Mouse (Mus musculus) layer of hippocampus, postnatal 10 days (tissue): ENCODE results near the gene Gcnt1. TPM values are rescaled to one million over a fixed set of nuclear protein-coding genes. Genes with fewer than 3 reads are reported as not detected.

Experiments used
- DNase-seq, 2 experiments: peaks; one replicate each; pipeline ENCODE4 v3.0.0; 2021; ENCODE audit warnings: low spot score in 2 of 2
- total RNA-seq, 2 experiments: library from RNA; stranded (reverse); gene quantifications; 2 replicates each; pipeline ENCODE4 v1.2.3; 2021

Gene Gcnt1
- total RNA-seq, 2 experiments from 2014 or later, result 1.8 to 2.2 TPM

DNA sequence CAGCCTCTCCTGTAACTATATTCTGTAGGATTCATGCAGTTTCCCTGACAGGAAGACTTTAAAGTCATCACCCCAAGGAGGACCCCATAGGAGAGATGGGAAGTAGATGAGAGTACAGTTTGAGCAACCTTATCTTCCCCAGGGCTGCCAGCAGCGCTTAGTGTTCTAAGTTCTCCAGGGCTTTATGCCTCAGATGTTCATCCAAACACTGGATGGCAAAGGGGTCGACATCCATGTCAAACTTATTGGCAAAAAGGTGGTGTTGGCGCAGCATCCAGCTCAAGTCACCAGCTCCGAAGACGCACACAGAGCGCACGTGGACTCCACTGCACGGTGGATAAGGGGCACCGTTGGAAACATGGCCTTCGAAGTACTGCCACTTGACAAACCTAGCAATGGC, 43.7 kb downstream of the Gcnt1 start:
- no peak for DNase-seq

DNA sequence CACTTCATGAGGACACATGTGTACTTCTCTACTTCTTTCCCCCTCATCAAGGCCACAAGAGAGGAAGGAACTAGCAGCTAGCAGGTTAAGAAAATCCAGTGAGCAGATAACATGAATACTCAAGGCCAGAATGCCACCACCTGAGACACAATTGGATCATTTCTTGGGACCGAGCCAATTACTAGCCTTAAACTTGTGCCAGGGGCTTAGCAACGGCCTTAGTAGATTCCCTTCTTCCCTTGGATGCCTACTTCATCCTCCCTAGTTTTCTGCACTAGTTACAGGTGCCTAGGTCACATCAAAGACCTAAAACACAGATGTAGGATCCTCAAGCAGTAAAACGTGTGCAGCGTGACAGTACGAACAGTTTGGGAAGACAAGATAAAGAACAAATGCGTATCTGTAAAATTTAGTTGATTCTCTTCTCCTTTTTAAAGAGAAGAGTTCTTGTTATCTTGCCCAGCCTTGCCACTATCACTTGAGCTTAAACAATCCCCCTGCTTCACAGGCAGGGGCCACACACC, 44.7 kb downstream of the Gcnt1 start:
- no peak for DNase-seq

DNA sequence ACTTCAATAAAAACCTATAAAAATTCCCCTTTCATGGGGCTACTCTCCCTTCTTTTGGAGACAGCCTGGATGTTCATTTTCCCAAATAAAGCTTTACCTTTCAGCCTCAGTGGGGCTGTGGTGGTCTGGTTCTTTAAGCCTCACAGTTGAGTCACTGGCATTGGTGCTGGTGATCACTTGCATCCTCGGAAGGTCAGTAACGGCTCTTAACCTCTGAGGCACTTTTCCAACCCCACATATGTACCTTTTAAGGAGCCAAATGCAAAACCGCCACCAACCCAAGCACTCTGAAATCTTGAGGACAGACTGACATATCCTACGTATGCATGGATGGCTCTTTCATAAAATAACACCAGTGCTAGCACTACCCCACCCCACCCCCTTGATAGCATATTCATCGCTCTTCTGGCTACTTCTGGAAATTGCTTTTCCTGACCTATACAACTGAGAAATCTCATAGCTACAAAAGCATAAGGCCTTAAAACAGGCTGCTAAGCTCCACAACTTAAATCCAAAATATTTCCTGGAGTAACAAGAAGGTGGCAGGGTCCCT, 48.9 kb downstream of the Gcnt1 start:
- no peak for DNase-seq

DNA sequence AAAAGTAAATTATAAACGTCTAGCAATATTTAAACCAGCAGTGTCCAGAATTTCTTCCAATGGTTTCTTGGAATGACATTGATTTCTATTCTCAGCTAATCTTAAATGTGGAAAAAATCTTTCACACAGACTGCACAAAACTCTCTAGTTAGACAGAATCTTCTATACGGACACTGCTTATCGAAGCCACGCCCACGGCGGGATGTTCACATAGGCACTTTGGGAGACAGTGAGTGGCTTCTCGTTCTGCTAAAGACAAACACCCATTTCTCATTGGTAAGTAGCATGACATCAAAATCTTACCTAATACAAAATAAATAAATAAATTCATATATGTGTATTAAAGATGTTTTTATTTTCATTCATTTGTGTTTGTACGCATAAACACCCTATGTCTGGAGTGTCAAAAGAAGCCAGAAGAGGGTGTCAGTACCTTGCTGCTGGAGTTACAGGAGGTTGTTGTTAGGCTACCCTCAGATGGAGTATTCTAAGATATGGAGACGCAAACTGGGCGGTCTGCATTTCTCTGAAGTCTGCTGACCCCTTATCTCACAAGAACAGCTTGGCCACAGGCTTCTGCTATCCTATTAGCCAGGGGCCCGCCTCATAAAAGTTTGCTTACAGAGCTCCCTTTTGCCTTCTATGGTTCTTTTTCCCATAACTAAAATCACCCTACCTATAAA, 49.5 kb downstream of the Gcnt1 start:
- no peak for DNase-seq

DNA sequence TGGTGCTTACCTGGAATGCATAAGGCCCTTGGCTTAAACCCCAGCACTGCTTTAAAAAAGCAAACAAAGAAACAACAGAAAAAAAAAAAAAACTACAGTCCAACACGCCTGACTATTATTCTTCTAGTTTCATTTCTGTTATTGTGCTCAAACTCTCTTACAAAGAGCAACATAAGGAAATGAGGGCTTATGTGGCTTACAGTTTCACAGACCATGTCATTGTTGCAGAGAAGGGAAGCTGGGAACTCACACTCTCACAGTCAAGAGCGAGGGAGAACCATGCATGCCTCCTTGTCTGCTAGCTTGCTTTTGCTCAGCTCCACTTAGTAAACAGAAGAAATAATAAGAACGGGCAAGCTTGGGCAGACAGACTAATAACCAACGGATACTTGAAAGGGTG, 52.9 kb downstream of the Gcnt1 start:
- DNase-seq, result no peak

DNA sequence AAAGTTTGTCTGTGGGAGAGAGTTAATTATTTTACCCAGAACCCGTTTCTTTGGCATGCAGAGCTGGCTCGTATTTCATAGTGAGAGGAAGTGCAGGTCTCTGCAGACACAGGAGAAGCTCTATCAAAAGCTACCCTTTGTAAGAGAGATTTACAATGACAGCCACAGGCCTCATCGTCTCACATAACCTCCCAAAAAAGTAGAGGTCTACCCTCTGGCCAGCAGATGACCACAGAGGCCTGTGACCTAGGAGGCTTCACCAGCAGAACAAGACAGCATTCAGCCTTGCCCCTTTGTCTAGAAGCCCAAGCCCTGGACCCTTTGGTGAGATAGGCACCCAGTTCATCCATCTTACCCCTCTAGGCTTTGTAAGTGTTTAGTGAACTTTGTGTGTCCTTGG, 53.9 kb downstream of the Gcnt1 start:
- DNase-seq, result no peak

DNA sequence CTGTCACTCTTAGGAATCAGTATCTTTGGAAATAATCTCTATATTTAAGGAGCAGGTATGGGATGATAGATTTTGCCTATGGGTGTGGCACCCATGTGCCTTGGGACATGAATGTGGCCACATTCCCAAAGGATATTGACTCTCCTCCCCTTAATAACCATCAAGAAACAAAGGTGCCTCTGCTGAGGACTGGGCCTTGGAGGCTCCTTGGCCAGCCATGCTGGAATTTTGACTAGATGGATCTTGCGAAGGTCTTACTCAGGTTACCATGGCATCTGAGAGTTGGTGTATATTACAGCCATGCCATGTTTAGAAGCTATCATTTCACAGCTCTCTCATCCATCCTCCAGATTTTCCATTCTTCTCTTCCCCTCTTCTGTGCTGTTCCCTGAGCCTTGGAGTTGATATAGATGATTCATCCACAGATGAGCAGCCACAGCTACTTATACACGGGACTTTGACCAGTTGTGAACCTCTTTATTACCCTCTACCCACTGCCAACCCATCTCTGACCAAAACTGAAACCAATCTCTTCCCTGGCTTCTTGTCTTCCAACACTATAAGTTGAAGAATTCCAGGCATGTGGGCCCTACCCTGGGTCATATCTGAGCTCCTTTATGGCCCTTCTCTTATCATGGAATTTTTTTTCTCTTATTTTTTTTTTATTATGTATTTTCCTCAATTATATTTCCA, 56.2 kb downstream of the Gcnt1 start:
- DNase-seq, result no peak

DNA sequence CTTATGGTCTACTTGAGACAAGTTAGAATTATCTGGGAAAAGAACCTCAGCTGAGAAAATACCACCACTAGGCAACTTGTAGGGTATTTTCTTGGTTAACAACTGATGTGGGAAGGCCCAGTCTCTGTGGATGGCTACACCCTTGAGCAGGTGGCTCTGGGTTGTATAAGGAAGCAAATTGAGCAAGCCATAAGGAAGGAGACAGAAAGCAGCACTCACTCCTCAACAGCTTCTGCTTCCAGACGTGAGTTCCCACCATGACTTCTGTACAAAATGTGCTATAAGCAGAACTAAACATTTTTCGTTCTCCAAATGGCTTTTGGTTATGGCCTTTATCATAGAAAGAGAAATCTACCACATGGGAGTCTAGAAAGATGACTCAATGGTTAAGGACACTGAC, 58.2 kb downstream of the Gcnt1 start:
- DNase-seq, result no peak

DNA sequence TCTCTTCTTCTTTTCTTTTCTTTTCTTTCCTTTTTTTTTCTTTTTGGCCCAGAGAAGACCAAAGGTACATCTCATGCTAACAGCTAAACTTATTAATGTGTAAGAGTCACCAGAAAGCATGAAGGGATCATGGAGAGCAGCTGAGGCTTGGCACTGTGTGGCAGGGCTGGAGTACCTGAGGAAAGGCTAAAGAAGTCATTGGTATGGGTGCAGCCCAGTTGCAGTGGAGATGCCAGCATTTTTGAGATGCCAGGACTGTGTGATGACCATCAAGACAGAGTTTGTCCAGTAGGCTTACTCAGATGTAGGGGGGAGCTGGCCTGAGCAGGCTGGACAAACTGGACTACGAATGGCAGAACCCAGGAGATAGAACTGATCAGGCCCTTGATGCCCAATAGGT, 58.9 kb downstream of the Gcnt1 start:
- DNase-seq, result no peak

DNA sequence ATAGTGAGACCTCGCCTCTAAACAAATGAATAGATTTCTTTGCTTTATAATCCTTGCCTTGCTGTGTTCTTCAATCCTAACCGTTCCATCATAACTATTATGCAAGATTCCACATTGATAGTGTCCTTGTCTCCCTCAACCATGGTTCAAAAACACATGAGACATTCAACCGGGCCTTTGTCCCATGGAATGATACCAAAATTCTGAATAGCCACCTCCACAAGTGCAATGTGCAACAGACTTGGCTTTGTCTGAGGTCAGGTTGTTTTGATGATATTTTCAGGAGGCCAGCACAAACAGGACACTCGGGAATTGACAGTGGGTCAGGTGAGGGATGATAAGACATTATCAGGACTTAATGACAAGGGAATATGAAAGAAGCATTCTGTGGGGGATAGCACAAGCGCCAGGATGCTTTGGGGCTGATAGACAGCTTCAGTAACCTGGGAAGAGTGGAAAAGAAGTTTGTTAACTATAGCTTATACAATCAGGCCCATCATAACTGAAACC, 59.9 kb downstream of the Gcnt1 start:
- DNase-seq, result no peak

DNA sequence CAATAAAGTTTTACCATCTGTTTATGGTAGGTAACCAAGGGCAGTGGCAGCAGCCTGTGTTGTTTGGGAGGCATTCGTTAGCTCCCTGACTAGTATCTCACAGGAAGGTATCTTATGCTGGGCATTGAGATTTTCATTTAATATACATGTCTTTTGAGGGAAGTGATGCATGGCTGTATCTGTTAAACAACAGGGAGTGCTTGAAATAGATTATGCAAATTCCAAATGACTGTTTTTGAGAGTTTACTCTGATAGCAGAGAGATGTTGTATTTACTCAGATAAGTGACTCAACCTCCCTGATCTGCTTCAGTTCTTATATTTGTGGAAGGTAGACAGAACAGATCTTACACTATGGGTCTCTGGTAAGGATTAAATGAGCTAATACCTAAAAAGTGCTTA, 61.1 kb downstream of the Gcnt1 start:
- DNase-seq, result no peak

DNA sequence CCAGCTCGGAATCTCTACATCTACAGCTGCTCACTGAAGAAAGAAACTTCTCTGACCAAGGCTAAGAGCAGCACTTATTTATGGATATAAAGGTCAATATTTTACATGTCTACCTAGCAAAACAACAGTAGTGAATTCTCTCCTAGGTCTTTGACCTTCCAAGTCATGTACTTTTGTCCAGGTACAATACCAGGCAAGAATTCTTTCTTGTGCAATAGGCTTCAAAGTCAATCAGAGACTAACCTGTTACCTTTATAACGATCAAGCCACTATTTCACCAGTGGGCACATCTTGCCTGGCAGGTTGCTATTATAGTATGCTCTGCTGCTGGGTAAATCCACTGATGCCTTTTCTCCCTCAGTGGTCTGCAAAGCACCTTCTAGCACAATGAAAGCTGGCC, 61.6 kb downstream of the Gcnt1 start:
- no peak for DNase-seq

DNA sequence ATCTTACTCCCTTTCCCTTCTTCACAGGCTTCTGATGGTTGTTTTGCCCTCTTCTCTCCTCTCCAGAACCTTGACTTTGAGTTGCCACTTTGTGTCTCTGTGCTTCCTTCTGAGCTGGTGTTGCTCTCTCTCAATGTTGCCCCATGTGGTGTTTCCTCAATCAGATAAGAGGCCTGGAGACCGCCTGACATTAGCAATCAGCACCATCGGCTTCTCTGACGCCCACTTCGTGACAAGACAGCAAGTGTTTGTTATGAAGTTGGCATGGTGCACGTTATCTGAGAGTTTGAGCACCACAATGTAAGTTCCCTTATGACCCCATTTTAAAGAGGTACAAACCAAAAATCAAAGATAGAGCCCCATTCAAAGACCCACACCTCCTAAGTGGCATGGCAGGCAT, 76.6 kb downstream of the Gcnt1 start:
- no peak for DNase-seq

DNA sequence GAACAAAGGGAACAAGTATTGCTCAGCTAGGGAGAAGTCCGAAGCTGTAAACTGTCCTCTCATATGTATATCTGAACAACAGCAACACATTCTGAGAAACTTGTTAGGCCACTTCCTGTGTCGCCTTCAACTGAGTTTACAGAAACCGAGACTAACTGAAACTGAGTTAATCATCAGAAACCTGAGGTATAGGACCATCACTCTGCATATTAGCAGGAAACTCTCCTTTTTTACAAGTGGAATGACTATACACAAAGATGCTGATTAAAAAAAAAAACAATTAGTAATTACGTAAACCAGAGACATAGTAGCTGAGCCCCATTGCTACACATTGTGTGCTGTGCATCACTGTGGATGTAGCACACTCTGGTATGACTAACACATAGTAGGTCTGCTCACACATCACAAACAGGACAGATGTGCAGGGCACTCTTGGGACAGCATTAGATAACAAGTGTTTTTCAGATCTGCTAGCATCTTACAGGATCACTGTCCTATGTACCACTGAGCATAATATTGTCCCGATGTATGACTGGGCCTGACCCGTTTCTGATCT, 77.4 kb downstream of the Gcnt1 start:
- DNase-seq, result no peak

DNA sequence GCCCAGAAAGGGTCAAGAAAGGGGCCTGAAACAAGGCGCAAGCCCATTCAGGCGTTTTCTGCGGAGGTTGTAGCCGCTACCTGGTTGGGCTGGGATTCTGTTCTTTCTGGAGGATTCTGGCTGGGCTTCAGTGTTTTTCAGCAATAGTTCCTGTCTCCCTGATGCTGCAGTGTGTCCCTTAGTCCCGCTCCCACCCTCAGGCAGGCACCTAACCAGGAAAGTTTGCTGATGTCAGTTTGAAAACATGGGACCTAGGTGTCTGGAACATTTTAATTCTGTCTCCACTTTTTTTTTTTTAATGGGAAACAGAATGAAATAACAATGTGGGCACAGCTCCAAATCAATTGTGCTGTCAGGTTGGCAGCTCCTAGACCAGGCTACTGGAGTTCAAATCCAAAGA, 78.5 kb downstream of the Gcnt1 start:
- no peak for DNase-seq

DNA sequence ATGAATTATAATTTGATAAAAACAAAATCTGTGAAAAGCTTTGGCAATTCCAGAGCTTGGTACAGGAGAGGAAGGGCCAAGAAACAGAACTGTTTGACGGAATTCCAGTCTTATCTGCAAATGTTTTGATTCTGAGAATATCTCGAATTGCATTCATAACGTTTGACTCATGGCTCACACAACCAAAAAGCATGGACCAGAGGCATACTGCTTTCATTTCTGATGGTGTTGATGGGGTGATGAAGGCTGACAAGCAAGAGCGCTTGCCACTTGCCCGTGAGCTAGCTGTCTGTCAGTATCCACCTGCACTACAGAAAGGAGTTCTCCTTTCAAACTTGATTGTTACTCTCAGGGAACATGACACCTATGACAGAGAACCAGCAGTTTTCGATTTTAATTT, 83.1 kb downstream of the Gcnt1 start:
- no peak for DNase-seq

DNA sequence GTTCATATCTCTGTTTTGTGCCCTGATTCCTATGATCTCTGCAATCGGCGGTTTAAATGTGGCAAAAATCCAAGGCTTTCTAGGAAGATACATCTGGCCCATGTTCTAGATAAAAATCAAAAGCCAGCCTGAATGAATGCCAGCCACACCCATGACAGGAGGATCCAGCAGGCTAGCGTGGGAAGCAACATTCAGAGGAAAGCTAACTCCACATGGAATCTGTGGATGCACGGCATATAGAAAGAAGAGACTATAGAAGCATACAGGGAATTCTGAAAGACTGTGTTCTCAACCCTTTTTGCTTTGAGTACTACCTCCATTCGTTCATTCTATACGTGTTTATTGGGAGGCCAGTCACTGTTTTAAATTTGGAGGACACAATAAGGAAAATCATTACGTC, 86.6 kb downstream of the Gcnt1 start:
- peak; percentile 14 to 32 for DNase-seq

DNA sequence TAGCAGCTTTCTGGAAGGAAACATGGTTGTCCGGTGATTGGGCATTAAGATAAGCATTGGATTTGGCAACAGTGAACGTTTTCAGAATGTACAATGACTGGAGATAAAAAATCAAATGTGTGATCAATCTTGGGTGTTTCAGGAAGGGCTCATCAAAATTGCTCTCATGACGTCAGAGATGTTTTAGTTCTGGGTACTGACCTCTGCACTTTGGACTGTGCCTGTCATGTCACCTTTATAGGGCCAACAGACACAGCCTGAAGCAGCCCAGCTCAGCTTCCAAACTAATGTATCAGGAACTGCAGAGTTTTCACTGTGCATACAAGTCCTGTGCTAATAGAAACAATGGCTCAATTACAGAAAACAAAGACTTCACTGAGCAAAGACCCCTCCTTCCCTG, 89.3 kb downstream of the Gcnt1 start:
- DNase-seq, result no peak

DNA sequence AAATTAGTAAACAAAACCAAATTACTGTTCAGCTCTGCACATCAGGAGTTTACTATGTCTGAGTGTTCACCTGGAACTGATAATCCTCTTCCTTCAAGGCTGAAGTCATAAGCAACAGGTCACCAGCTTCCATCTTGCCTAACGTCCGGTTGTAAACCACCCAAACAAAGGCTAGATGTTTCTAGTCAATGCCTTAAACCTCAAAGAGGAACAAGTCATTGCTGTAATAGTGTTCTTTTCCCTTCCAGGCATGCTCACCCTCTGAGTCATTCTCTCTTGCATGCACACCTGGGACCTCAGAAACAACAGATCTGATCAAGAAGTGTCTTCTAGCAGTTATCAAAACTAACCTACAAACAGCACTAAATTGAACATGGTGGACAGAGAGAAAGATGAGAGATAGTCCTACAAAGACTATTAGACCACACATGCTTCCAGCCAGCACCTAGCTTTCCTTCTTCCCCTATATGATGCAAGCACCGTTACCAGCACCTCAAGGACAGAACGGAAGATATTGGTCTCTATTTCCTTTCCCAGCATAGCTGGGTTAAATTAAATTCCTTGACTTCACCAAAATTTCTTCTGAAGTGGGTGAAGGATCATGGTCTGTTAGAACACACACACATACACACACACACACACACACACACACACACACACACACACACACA, 94.1 kb downstream of the Gcnt1 start:
- DNase-seq, result no peak
